Mouse (Mus musculus) cerebellum, postnatal 4 days (tissue): ENCODE data around the gene Wapl.

Experiments
- DNase-seq, 2 experiments: peaks; one replicate each; pipeline ENCODE4 v3.0.0; 2022; ENCODE audit warnings: low spot score in 2 of 2, mixed read lengths in 1 of 2

The Wapl gene

GRCm38 (mm10) chr14:34693970-34694369, 20.2 kb downstream of the Wapl start:
- no peak for DNase-seq

- no peak for DNase-seq
Observed at GRCm38 (mm10) chr14:34697376-34697775, 23.6 kb downstream of the Wapl start.

- DNase-seq, result no peak
Observed at GRCm38 (mm10) chr14:34710209-34710608, 36.5 kb downstream of the Wapl start.

- DNase-seq, result no peak
Observed at GRCm38 (mm10) chr14:34712027-34712426, 38.3 kb downstream of the Wapl start.

DNA sequence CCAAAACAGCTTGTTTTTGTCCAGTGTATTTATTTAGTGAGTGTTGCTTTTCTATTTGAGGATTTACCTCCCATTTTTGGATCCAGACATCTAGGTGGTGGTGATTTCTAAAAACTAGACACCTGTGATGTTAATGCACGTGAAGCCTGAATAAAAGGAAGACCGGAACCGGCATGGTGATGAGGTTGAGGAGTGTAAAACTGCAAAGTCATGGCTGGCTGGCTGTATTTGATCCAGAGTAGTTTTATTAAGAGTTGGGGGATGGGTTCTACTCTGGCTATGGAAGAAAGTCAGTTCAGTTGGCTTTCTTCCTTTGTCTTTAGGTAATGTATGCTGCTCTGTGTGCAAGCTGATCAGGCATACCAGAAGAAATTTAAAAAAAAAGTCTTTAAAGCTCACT, 39.1 kb downstream of the Wapl start:
- no peak for DNase-seq

- DNase-seq, result no peak
Observed at GRCm38 (mm10) chr14:34718150-34718549, 44.4 kb downstream of the Wapl start.

- DNase-seq, result no peak
Observed at GRCm38 (mm10) chr14:34727709-34728108, 54.0 kb downstream of the Wapl start.

DNA sequence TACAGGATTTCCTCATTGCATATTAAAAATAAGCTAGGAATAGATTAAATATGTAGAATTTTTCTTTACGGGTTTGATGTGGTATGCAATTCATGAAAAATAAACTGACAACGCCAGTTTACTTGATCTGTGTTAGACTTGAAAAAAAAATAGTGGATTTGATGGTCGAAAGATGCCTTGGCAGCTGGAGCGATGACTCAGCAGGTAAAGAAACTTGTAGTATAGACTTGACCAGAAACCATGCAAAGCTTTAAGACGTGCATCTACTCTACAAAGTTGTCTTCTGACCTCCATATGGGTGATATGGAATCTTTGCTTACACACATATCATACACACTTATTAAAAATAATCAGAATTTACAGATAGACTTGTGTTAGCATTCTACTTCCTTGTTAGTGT, 61.7 kb downstream of the Wapl start:
- no peak for DNase-seq

GRCm38 (mm10) chr14:34745401-34745800, 71.7 kb downstream of the Wapl start:
- DNase-seq, result no peak

DNA sequence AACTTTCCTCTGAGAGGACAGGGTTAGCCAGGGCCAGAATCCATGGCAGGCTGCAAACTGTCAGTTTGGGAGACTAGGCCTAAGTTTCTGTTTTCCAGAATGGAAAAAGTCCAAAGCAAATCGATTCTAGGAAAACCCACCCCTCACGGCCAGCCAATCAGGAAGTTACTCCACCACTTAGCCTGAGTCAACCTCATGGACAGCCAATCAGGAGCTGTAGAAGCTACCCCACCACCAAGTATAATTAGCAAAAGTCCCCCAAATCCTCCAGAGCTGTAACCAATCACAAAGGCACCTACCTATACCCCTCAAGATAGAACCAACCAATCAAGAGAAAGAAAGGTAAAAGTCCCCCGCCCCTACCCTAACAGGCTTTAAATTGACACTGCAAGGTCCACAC, 82.0 kb downstream of the Wapl start:
- no peak for DNase-seq

GRCm38 (mm10) chr14:34759938-34760337, 86.2 kb downstream of the Wapl start:
- no peak for DNase-seq

DNA sequence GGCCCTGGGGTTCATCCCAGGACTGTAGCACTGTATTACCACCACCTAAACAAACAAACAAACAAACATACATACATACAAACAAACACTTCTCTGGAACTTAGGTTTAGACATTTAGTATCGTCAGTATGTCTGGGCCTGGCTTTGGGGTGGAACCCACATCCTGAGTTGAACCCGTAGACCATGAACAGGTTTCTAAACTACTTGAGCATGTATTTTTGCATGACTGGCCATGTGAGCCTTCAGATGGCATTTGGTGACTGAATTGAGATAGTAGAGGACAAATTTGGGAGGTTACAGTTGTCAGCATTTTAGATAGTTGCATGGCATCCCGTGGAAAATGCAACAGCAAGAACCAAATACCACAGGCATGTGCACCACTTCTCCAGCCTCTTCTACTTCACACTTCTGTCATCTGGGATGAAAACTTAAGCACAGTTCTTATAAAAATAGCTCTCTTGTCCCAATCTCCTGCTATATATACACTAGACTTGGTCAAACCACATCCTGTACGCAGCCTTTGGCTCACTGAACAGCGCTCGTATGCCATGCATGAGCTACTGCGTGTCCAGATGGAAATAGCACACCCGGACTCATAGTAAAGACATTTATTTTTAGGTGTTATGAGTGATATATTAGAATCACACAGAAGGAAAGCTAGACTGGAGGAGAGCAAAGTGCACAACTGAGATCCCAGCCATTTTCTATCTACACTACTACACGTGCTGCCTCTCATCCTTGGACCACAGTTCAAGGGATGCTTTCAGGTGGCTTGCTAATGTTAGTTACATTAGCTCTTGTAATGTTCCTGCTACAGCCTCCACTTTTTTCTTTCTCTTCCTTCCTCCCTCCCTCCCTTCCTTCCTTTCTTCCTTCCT, 87.6 kb downstream of the Wapl start:
- DNase-seq, result no peak

DNA sequence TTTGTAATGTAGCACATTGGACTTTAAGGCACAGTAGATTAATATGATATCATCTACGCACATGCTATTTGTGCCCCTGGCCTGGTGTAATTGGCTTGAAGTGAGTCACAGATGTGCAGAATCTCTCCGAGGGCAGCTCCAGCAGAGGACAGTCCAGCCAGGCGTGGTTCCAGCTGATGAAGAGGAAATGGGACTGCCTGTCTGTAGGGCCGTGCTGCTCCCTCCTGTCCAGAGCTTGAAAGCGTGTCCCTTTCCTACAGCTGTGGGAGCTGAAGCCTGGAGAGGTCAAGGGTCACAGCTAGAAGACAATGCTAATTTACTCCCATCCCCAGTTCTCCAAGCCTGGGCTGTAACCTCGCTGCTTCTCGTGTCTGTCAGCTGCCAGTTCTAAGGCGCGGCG, 89.0 kb downstream of the Wapl start:
- DNase-seq, result no peak

GRCm38 (mm10) chr14:34763771-34764539, 90.2 kb downstream of the Wapl start:
- DNase-seq, result no peak

DNA sequence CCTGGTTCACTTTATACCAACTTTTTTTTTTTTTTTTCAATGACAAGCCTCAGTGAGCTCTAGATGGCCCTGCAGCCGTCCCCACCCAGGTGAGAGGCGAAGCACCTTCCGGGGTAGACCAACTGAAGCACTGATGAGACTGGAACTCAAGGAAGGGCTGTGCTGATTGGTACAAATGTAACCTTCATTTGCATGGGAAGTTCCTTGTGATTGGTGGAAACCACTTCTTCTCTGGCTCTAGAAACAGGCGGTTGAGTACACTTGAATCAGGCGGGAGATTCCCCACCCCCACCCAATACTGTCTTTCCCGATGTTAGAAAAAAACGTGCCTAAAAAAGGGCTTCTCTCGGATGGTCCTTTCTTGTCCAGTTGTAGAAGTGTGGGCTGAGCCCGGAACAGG, 91.2 kb downstream of the Wapl start:
- no peak for DNase-seq

GRCm38 (mm10) chr14:34765380-34765779, 91.7 kb downstream of the Wapl start:
- no peak for DNase-seq

GRCm38 (mm10) chr14:34766181-34766580, 92.5 kb downstream of the Wapl start:
- no peak for DNase-seq

DNA sequence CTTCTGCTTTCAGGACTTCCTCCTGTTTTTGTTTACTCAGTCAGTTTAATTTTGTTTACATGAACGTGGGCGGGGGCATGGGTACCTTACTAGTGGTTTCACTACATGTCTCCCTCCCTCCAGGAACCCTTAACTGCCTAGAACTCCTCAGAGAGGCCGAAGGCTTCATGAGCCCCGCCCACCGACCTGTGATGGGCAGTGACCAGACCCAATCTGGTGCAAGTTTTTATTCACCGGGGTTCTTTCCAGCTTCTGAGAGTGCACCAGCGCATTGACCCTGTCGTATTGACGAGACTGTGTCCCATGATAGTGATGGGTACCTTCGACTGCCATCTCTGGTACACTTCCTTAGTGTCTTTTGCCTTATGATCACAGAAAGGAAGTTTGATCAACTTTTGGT, 94.6 kb downstream of the Wapl start:
- peak; percentile 48 to 67 for DNase-seq

DNA sequence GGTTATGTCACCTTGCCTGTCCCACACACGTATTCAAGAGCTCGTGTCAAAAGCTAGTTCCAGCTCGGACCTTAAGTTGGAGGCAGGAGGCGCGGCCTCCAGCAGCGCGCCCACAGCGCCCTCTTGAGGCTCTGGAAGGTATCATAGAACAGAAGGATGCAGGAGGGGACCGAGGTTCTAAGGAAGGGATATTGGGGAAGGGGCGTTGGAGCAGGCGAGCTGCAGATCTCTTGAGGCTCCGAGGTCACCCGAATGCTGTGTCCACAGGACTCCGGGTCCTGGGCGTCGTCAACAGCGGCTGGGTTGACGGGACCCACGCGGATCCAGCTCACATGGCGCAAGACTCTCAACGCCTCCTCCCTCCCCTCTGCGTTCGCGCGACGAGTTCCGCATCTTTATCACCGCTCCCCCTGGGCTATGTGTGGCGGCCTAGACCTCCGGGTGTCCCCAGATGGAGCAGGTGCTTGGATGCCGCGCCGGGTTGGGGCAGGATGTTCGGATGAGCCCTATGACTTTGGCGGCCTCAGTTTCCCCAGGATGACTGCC, 95.4 kb downstream of the Wapl start:
- peak; percentile 47 to 67 for DNase-seq

- peak in 1 of 2 experiments; percentile 21 for DNase-seq
Observed at GRCm38 (mm10) chr14:34769567-34770158, 95.9 kb downstream of the Wapl start.

DNA sequence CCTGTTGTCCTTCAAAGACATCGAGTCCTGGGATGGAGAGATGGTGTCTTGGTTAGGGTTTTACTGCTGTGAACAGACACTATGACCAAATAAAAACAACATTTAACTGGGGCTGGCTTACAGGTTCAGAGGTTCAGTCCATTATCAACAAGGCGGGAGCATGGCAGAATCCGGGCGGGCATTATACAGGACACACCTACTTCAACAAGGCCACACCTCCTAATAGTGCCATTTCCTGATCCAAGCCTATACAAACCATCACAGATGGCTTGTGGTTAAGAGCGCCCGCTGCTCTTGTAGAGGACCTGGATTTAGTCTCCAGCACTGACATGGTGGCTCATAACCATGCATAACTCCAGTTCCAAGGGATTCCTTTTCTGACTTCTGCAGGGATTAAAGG, 96.7 kb downstream of the Wapl start:
- DNase-seq, result no peak

- no peak for DNase-seq
Observed at GRCm38 (mm10) chr14:34771601-34772000, 97.9 kb downstream of the Wapl start.
